Mouse (Mus musculus): ENCODE results near the gene Cic.

DNA sequence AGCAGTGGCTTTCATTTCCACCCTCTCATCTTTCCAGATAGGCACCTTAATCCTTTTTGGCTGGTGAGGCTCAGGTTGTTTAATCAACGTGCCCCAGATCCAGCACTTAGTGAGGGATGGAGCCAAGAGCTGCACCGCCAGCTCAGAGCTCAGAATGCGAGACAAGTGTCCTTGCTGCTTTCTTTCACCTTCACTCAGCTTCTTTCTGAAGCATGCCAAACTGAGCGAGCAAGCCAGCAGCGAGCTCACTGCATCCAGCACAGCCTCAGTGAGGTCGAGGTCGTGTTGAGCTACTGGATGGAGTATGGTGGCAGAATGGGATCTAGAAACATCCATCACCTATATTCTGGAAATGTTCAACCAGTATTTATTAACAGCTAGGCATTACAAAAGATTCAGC is 45.8 kb downstream of the Cic start:
- TF ChIP-seq CTCF (IDR thresholded peaks at IDR 0.05; ENCODE audit: control insufficient read depth, insufficient read depth, low read length), result no peak
- TF ChIP-seq POLR2A (IDR thresholded peaks at IDR 0.05; ENCODE audit: borderline replicate concordance, control insufficient read depth, low read depth, low read length), result no peak
